Mouse (Mus musculus): Measurements from ENCODE around the gene Nceh1. TPM values are rescaled to one million over a fixed set of nuclear protein-coding genes. Genes with fewer than 3 reads are reported as not detected.

The Nceh1 gene
- total and polyA plus RNA-seq, 3 experiments = 8.5 to 11.8 (median 9.2) TPM

DNA sequence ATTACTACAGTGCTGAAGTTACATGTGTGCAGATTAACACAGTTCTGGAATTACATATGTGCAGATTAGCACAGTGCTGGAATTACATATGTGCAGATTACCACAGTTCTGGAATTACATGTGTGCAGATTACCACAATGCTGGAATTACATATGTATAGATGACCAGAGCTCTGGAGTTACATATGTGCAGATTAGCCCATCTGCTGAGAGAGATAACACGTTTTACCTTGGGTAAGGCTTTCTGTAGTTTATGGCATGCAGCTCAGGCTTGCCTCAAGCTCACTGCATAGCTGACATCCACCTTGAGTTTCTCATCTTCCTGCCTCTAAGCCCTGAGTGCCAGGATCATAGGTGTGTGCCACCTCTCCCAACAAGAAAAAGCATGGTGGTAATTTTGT, 52.2 kb downstream of the Nceh1 start:
- Histone ChIP-seq H3K27me3 (replicated peaks) (no peaks in the 10 kb centered on the region), H3K9me3 (replicated peaks; ENCODE audit: low read length) (no peaks in the 10 kb centered on the region), H3K4me2 (ENCODE audit: insufficient read depth, low read depth, poor library complexity, severe bottlenecking) (no peak overlapping the region), H3K9ac (ENCODE audit: insufficient read depth, low read depth) (no peak overlapping the region), H3K4me1 (ENCODE audit: control insufficient read depth in 1 of 2, insufficient read depth in 2 of 2) (no peaks in the 10 kb centered on the region), H3K4me3 (replicated peaks in 1 of 3; ENCODE audit: low read depth in 2 of 3, low read length in 2 of 3, poor library complexity in 1 of 3) (no peak overlapping the region), H3K27ac (ENCODE audit: insufficient read depth, low read depth) (no peak overlapping the region), H3K36me3 (replicated peaks in 1 of 2; ENCODE audit: control insufficient read depth in 1 of 2, insufficient read depth in 1 of 2, low read length in 1 of 2) (peaks cover 3 to 45% of the 10 kb centered on the region in 2 experiments), H3K79me2 (replicated peaks; ENCODE audit: control insufficient read depth, extremely low read depth, insufficient read depth, poor library complexity, severe bottlenecking) (no peaks in the 10 kb centered on the region)
- dilution Hi-C loops (cut with MboI; ENCODE audit: extremely low pct_ligation_motif_present, extremely low pct_unique_long_range_greater_than_20kb, low sequenced_read_pairs) (no loop called here), in situ Hi-C loops (cut with MboI; ENCODE audit: low pct_ligation_motif_present, low pct_unique_long_range_greater_than_20kb, low sequenced_read_pairs) (no loop called here)
- TF ChIP-seq EP300 (IDR thresholded peaks at IDR 0.05; ENCODE audit: low read length) (no peak), USF2 (conservative IDR thresholded peaks at IDR 0.05; ENCODE audit: low read depth, low read length) (no peak), CHD1 (IDR thresholded peaks at IDR 0.05; ENCODE audit: low read depth, low read length) (no peak), MYC (IDR thresholded peaks at IDR 0.05; ENCODE audit: low read depth, low read length) (no peak), ZNF384 (IDR thresholded peaks at IDR 0.05; ENCODE audit: low read depth, low read length) (no peak), HCFC1 (IDR thresholded peaks at IDR 0.05; ENCODE audit: low read depth, low read length) (no peak), E2F4 (IDR thresholded peaks at IDR 0.05; ENCODE audit: insufficient replicate concordance, low read depth, low read length) (no peak), PAX5 (IDR thresholded peaks at IDR 0.05; ENCODE audit: low read length) (no peak), UBTF (IDR thresholded peaks at IDR 0.05; ENCODE audit: low read depth, low read length) (no peak), SIN3A (IDR thresholded peaks at IDR 0.05; ENCODE audit: low read length) (no peak), KAT2A (IDR thresholded peaks at IDR 0.05; ENCODE audit: insufficient replicate concordance, low read length) (no peak), ZKSCAN1 (IDR thresholded peaks at IDR 0.05; ENCODE audit: borderline replicate concordance, low read depth, low read length) (no peak), IRF4 (IDR thresholded peaks at IDR 0.05; ENCODE audit: low read depth, low read length) (no peak), ETS1 (conservative IDR thresholded peaks at IDR 0.05; ENCODE audit: low read depth, low read length) (no peak), TBP (conservative IDR thresholded peaks at IDR 0.05; ENCODE audit: low read depth, low read length) (no peak), POLR2A (IDR thresholded peaks at IDR 0.05; ENCODE audit: low read depth, low read length) (no peak), RCOR1 (conservative IDR thresholded peaks at IDR 0.05; ENCODE audit: low read depth, low read length) (no peak), MEF2A (IDR thresholded peaks at IDR 0.05; ENCODE audit: borderline replicate concordance, low read depth, low read length) (no peak), MXI1 (IDR thresholded peaks at IDR 0.05; ENCODE audit: low read depth, low read length) (no peak)
- no peak for DNase-seq (ENCODE audit: extremely low read depth)

- Histone ChIP-seq H3K27ac (ENCODE audit: insufficient read depth, low read depth) (no peak overlapping the region), H3K27me3 (replicated peaks) (no peaks in the 10 kb centered on the region), H3K4me3 (replicated peaks in 1 of 3; ENCODE audit: low read depth in 2 of 3, low read length in 2 of 3, poor library complexity in 1 of 3) (no peak overlapping the region), H3K4me1 (ENCODE audit: control insufficient read depth in 1 of 2, insufficient read depth in 2 of 2) (no peaks in the 10 kb centered on the region), H3K4me2 (ENCODE audit: insufficient read depth, low read depth, poor library complexity, severe bottlenecking) (no peak overlapping the region), H3K9ac (ENCODE audit: insufficient read depth, low read depth) (no peak overlapping the region), H3K36me3 (replicated peaks in 1 of 2; ENCODE audit: control insufficient read depth in 1 of 2, insufficient read depth in 1 of 2, low read length in 1 of 2) (peaks cover 13 to 54% of the 10 kb centered on the region in 2 experiments), H3K79me2 (replicated peaks; ENCODE audit: control insufficient read depth, extremely low read depth, insufficient read depth, poor library complexity, severe bottlenecking) (no peaks in the 10 kb centered on the region), H3K9me3 (replicated peaks; ENCODE audit: low read length) (no peaks in the 10 kb centered on the region)
- in situ Hi-C loops (cut with MboI; ENCODE audit: low pct_ligation_motif_present, low pct_unique_long_range_greater_than_20kb, low sequenced_read_pairs) = no loop called here
- peak; percentile 69 for DNase-seq (ENCODE audit: extremely low read depth)
- TF ChIP-seq HCFC1 (IDR thresholded peaks at IDR 0.05; ENCODE audit: low read depth, low read length) (no peak), GABPA (IDR thresholded peaks at IDR 0.05; ENCODE audit: insufficient replicate concordance, low read depth, low read length) (no peak), ZC3H11A (IDR thresholded peaks at IDR 0.05; ENCODE audit: low read depth, low read length) (0 out of 2 replicates have a peak, but pooled peaks have one; percentile 15), SIN3A (IDR thresholded peaks at IDR 0.05; ENCODE audit: low read length) (no peak), ZNF384 (IDR thresholded peaks at IDR 0.05; ENCODE audit: low read depth, low read length) (peak; percentile 53), NRF1 (IDR thresholded peaks at IDR 0.05; ENCODE audit: low read depth, low read length) (no peak), RAD21 (IDR thresholded peaks at IDR 0.05; ENCODE audit: low read depth, low read length) (peak; percentile 86), ETS1 (conservative IDR thresholded peaks at IDR 0.05; ENCODE audit: low read depth, low read length) (no peak), MAFK (IDR thresholded peaks at IDR 0.05; ENCODE audit: insufficient replicate concordance, low read length) (no peak), MAX (IDR thresholded peaks at IDR 0.05; ENCODE audit: low read length) (no peak), TBP (conservative IDR thresholded peaks at IDR 0.05; ENCODE audit: low read depth, low read length) (no peak), SMC3 (IDR thresholded peaks at IDR 0.05; ENCODE audit: low read depth, low read length) (peak; percentile 73), CHD1 (IDR thresholded peaks at IDR 0.05; ENCODE audit: low read depth, low read length) (no peak), JUND (conservative IDR thresholded peaks at IDR 0.05; ENCODE audit: low read depth, low read length) (no peak), IRF4 (IDR thresholded peaks at IDR 0.05; ENCODE audit: low read depth, low read length) (no peak), POLR2AphosphoS2 (IDR thresholded peaks at IDR 0.05; ENCODE audit: low read depth, low read length) (no peak), CHD2 (IDR thresholded peaks at IDR 0.05; ENCODE audit: low read length) (no peak), MYC (IDR thresholded peaks at IDR 0.05; ENCODE audit: low read depth, low read length) (no peak), CTCF (conservative IDR thresholded peaks at IDR 0.05 in 1 of 2, IDR thresholded peaks at IDR 0.05 in 1 of 2; ENCODE audit: low read depth in 2 of 2, low read length in 2 of 2) (peak; percentile 62 to 86), RCOR1 (conservative IDR thresholded peaks at IDR 0.05; ENCODE audit: low read depth, low read length) (no peak), EP300 (IDR thresholded peaks at IDR 0.05; ENCODE audit: low read length) (no peak), BHLHE40 (IDR thresholded peaks at IDR 0.05; ENCODE audit: low read depth, low read length) (no peak)
- dilution Hi-C loops (cut with MboI; ENCODE audit: extremely low pct_ligation_motif_present, extremely low pct_unique_long_range_greater_than_20kb, low sequenced_read_pairs) = no loop called here
Observed at GRCm38 (mm10) chr3:27237226-27237625, 54.5 kb downstream of the Nceh1 start.
